Mouse (Mus musculus): ENCODE results near the gene Mcat. TPM values are rescaled to one million over a fixed set of nuclear protein-coding genes. Genes with fewer than 3 reads are reported as not detected.

Mcat gene
- 4.8 TPM for polyA plus RNA-seq (2015; fragmentation: Illumina TruSeq; extraction: RNeasy Lipid Tissue Mini Kit (QIAGEN cat#74804); ENCODE audit: insufficient read depth, low read depth, low replicate concordance)

DNA sequence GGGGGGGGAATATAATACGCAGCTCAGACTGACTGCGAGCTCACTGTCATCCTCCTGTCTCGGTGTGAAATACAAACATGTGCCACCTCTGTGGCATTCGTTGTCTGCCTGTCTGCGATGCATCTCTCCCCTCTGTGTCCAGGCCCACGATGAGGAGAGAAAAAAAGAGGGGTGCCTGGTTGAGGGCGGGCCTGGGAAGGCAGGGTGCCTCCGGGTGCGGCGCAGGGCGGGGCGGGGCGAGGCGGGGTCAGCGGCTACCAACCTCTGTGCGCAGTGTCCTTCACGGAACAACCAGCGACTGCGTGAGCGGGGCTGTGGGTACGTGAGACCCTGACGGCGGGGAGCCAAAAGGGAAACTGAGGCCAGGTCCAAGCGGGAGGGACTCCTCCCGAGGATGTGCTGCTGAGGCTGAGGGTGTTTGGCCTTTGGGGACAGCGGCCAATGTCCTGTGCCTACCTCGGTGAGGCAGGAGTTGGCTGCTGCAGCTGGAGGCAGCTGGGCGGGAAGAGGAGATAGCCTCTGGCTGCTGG lies at the start of gene Mcat, which contains the start of gene Tspo:
Gene Mcat (minus strand): TSS at position 461 of the 530 bp plus-strand sequence.
Gene Tspo (plus strand): TSS at position 266 of the 530 bp plus-strand sequence.

DNA sequence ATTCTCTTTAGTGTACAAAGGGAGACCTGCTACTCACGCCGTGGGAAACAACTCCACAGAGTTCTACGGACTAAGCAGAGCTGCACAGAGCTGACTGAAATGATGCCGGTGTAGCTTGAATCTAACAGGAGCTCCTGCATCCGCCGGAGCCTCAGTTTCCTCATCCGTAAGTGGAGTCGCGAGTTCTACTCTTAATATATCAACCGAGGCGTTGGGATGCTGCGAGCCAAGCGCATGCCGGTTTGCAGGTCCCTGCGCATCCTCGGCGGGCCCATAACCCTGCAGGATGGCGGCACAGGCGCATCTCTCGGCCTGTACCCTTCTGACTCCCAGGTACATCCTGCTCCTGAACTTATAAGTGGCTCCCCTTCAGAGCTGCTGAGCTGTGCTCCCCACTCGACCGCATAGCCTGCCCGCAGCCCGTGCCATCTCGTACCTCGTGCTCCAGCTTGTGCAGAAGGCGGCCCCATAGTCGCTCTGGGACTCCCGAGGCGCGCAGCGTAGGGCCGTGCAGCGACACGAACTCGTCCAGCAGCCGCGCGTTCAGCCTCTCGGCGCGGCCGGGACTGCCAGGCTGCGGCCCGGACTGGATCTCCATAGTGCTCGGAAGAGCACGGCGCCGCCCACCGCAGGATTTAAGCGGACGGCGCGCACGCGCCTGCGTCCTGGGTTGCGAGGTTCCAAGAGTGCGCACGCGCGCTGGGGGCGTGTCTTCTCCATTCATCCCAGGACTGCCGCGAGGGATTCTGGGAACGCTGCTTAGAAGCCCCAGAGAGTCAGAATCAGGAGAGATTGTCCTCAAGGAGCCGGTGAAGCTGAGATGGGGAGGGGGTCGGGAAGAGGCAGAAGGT lies 31.2 kb upstream of the Mcat start, which contains the start of gene Ttll12:
Gene Ttll12 (minus strand): TSS at position 645 of the 851 bp plus-strand sequence.

DNA sequence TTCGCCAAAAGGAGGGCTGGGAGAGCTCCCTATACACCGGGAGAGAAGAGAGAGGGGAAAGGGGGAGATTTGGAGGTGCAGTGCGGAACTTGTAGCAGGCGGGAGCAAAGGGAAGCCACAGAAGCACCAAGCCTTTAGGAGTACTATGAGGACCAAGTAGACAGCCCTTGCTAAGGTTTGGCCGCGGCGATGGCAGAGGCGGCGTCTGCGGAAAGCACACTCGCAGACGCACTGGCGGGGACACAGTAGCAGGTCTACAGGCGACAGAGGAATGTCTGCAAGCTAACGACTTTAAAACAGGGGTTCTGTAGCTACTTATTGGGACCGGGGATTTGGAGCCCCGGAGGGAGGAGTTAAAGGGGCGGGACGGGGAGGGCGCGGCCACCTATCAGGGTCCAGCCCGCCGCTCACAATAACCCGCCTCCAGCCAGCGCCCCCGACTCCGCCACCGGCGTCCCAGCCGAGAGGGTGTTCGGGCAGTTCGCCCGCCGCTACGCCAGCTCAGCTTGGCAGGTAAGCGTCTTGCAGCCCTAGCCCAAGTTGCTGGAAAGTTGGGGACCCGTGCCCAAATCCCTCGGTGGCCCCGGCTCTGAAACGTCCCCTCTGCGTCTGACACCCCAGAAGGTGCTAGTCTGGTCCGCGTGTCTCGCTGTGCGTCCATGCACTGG lies 37.0 kb downstream of the Mcat start, which contains the start of gene Bik:
Gene Bik (plus strand): TSS at position 439 of the 668 bp plus-strand sequence.

DNA sequence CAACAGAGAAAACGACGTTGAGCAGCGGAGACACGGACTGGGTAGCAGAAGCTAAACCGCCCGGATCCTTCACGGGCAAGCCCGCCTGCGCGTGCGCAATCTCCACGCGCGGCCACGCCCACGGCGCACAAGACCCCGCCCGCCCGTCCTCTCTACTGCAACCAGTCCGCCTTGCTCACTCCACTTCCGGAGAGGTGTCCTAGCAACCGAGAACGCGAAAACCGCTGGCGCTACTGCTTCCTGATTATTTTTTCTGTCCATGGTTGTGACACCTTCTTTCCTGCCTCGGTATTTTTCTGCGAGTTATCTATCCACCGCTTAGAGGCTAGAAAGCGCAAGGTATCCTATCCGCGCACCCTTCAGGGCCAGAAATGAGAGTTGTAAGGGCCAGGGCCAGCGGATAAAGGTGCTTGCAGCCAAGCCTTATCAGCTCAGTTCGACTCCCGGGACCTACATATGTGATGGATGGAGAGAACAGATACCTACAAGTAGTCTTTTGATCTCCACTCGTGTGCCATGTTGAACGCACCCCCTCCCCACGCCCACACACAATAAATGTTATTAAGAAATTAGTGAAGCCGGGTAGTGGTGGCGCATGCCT lies 52.7 kb downstream of the Mcat start, which contains the start of gene Ttll1:
Gene Ttll1 (minus strand): TSS at position 89 of the 601 bp plus-strand sequence.

Other genes with a start within 250 kb of the Mcat start
- 42.7 TPM for gene Arfgap3, start 213.5 kb downstream of the Mcat start, polyA plus RNA-seq (2015; fragmentation: Illumina TruSeq; extraction: RNeasy Lipid Tissue Mini Kit (QIAGEN cat#74804); ENCODE audit: insufficient read depth, low read depth, low replicate concordance)
- gene Pacsin2, start 99.2 kb downstream of the Mcat start, polyA plus RNA-seq (2015; fragmentation: Illumina TruSeq; extraction: RNeasy Lipid Tissue Mini Kit (QIAGEN cat#74804); ENCODE audit: insufficient read depth, low read depth, low replicate concordance) = 15.3 TPM
- 2.8 TPM for gene Ttll1, start 52.9 kb downstream of the Mcat start, polyA plus RNA-seq (2015; fragmentation: Illumina TruSeq; extraction: RNeasy Lipid Tissue Mini Kit (QIAGEN cat#74804); ENCODE audit: insufficient read depth, low read depth, low replicate concordance)
- 2.8 TPM for gene Bik, start 36.9 kb downstream of the Mcat start, polyA plus RNA-seq (2015; fragmentation: Illumina TruSeq; extraction: RNeasy Lipid Tissue Mini Kit (QIAGEN cat#74804); ENCODE audit: insufficient read depth, low read depth, low replicate concordance)
- gene Tspo, start 195 bp downstream of the Mcat start, polyA plus RNA-seq (2015; fragmentation: Illumina TruSeq; extraction: RNeasy Lipid Tissue Mini Kit (QIAGEN cat#74804); ENCODE audit: insufficient read depth, low read depth, low replicate concordance) = 27.9 TPM
- gene Ttll12, start 31.4 kb upstream of the Mcat start, polyA plus RNA-seq (2015; fragmentation: Illumina TruSeq; extraction: RNeasy Lipid Tissue Mini Kit (QIAGEN cat#74804); ENCODE audit: insufficient read depth, low read depth, low replicate concordance) = 3.6 TPM
- 0.44 TPM for gene Scube1, start 161.2 kb upstream of the Mcat start, polyA plus RNA-seq (2015; fragmentation: Illumina TruSeq; extraction: RNeasy Lipid Tissue Mini Kit (QIAGEN cat#74804); ENCODE audit: insufficient read depth, low read depth, low replicate concordance)
- not detected for gene Mpped1, start 215.7 kb upstream of the Mcat start, polyA plus RNA-seq (2015; fragmentation: Illumina TruSeq; extraction: RNeasy Lipid Tissue Mini Kit (QIAGEN cat#74804); ENCODE audit: insufficient read depth, low read depth, low replicate concordance)

All from pancreas, adult 10 weeks (tissue).